Mouse (Mus musculus) liver, embryonic 14.5 days (tissue): ENCODE results near the gene Thsd4. TPM values are rescaled to one million over a fixed set of nuclear protein-coding genes. Genes with fewer than 3 reads are reported as not detected.
A peak's percentile ranks its signal among the peaks of the same experiment; 100 is the strongest.

Experiments
- ATAC-seq: fragments of 200-750 bp; cut with Nextera tagmentation; 2 replicates; pipeline ENCODE4 v1.8.0; 2017; ENCODE audit warnings: moderate number of reproducible peaks, mild to moderate bottlenecking, moderate library complexity; ENCODE audit not compliant: insufficient read depth
- DNase-seq, 3 experiments: peaks; one replicate each; pipeline ENCODE4 v3.0.0-alpha.2; 2012 to 2013; ENCODE audit warnings: low read depth in 3 of 3, low spot score in 3 of 3
- H3K27ac ChIP-seq: fragments of 300-500 bp; sonication (generic); 2 replicates; pipeline ENCODE4 v1.5.1; 2014; ENCODE audit warnings: moderate library complexity, mild to moderate bottlenecking, control low read depth, inconsistent platforms
- H3K27me3 ChIP-seq: fragments of 300-500 bp; sonication (generic); 2 replicates; pipeline ENCODE4 v1.6.1; 2014; ENCODE audit warnings: mild to moderate bottlenecking, low read length, moderate library complexity; ENCODE audit not compliant: control insufficient read depth, insufficient read depth
- H3K36me3 ChIP-seq: fragments of 300-500 bp; sonication (generic); replicated peaks from 2 replicates; pipeline ENCODE4 v1.6.1; 2014; ENCODE audit warnings: low read depth; ENCODE audit not compliant: control insufficient read depth, insufficient read depth
- H3K4me1 ChIP-seq, 2 experiments: fragments of 200-500 bp in 1 of 2; fragments of 300-500 bp in 1 of 2; sonication (generic) in 1 of 2; replicated peaks; 2 replicates each; pipeline ENCODE4 v1.6.1; 2012 to 2014; ENCODE audit warnings: antibody characterized with exemption in 1 of 2, inconsistent platforms in 1 of 2, low read length in 1 of 2; ENCODE audit not compliant: control insufficient read depth in 2 of 2, insufficient read depth in 2 of 2
- H3K4me2 ChIP-seq: fragments of 300-500 bp; sonication (generic); 2 replicates; pipeline ENCODE4 v1.6.1; 2014; ENCODE audit warnings: low read depth, mild to moderate bottlenecking, control low read depth, moderate library complexity
- H3K4me3 ChIP-seq, 2 experiments: fragments of 200-500 bp in 1 of 2; fragments of 300-500 bp in 1 of 2; sonication (generic) in 1 of 2; 2 replicates each; pipeline ENCODE4 v1.5.1; 2012 to 2014; ENCODE audit warnings: low read depth in 2 of 2, low read length in 2 of 2, mild to moderate bottlenecking in 2 of 2, control low read depth in 1 of 2, inconsistent platforms in 1 of 2, moderate library complexity in 1 of 2; ENCODE audit not compliant: insufficient read depth in 1 of 2
- H3K9ac ChIP-seq: fragments of 300-500 bp; sonication (generic); replicated peaks from 2 replicates; pipeline ENCODE4 v1.6.1; 2014; ENCODE audit warnings: mild to moderate bottlenecking, control low read depth, moderate library complexity
- H3K9me3 ChIP-seq: fragments of 300-500 bp; sonication (generic); 2 replicates; pipeline ENCODE4 v1.6.1; 2016; ENCODE audit warnings: low read length, mixed read lengths; ENCODE audit not compliant: control insufficient read depth
- CTCF ChIP-seq: IDR thresholded peaks from 2 replicates; pipeline ENCODE4 v1.5.1; 2016; ENCODE audit warnings: antibody characterized with exemption, low read depth, control low read depth
- EP300 ChIP-seq: IDR thresholded peaks from 2 replicates; pipeline ENCODE4 v1.6.1; 2016; ENCODE audit warnings: antibody characterized with exemption, low read depth
- WGBS: fragments of 180-500 bp; shearing (Covaris S2); extraction: QIAGEN DNeasy Blood & Tissue Kit; methylation state at CpG from one replicate; pipeline ENCODE4 v1.1.7; 2014; ENCODE audit not compliant: insufficient replicate concordance; 5-methylcytosine and 5-hydroxymethylcytosine counted together
- polyA plus RNA-seq, 2 experiments: library from polyadenylated mRNA; depleted of rRNA in 1 of 2; stranded (reverse) in 1 of 2; unstranded in 1 of 2; fragments of >200 nt; fragmentation: Nextera tagmentation in 1 of 2; extraction: Ambion mirVana in 1 of 2; gene quantifications; 2 replicates each; pipeline versions ENCODE4 v1.2.1 to v1.2.3; 2012 to 2014

Gene Thsd4
- polyA plus RNA-seq, 2 experiments = 0.43 to 0.48 TPM

- DNase-seq = peak in 2 of 3 experiments; percentile 20 to 29
- H3K27me3 ChIP-seq = no peaks in the 10 kb centered on the region
These were observed 532.0 kb downstream of the Thsd4 start for GRCm38 (mm10) chr9:59989864-59990263.

GRCm38 (mm10) chr9:59985900-59986572, 535.8 kb downstream of the Thsd4 start:
- H3K4me2 ChIP-seq = no peak overlapping the region
- H3K27ac ChIP-seq = no peak overlapping the region
- no peak overlapping the region for H3K9ac ChIP-seq
- TF ChIP-seq EP300 (no peak), CTCF (no peak)
- no peak overlapping the region for H3K4me3 ChIP-seq
- no peak for ATAC-seq
- no peak for DNase-seq
- no peaks in the 10 kb centered on the region for H3K27me3 ChIP-seq
- no peaks in the 10 kb centered on the region for H3K4me1 ChIP-seq
- no peaks in the 10 kb centered on the region for H3K36me3 ChIP-seq
- WGBS = 61% methylated on average over 3 of the region's 3 CpGs
- no peaks in the 10 kb centered on the region for H3K9me3 ChIP-seq

More at GRCm38 (mm10) chr9:59989864-59990263, 532.0 kb downstream of the Thsd4 start:
- no peak overlapping the region for H3K4me3 ChIP-seq
- ATAC-seq = no peak
- 2% methylated on average over 1 of the region's 1 CpGs for WGBS
- no peak overlapping the region for H3K4me2 ChIP-seq
- no peak overlapping the region for H3K9ac ChIP-seq
- H3K36me3 ChIP-seq = no peaks in the 10 kb centered on the region
- TF ChIP-seq EP300 (no peak), CTCF (peak; percentile 72)
- H3K4me1 ChIP-seq = no peaks in the 10 kb centered on the region
- no peak overlapping the region for H3K27ac ChIP-seq
- H3K9me3 ChIP-seq = no peaks in the 10 kb centered on the region

- no peak for TF ChIP-seq EP300
- no peak for TF ChIP-seq CTCF
- Histone ChIP-seq H3K27me3 (no peaks in the 10 kb centered on the region), H3K4me3 (no peak overlapping the region), H3K27ac (no peak overlapping the region), H3K9me3 (no peaks in the 10 kb centered on the region), H3K4me2 (no peak overlapping the region), H3K9ac (no peak overlapping the region), H3K4me1 (no peaks in the 10 kb centered on the region), H3K36me3 (no peaks in the 10 kb centered on the region)
- DNase-seq (no peak), ATAC-seq (no peak)
- WGBS = 59% methylated on average over 2 of the region's 2 CpGs
These were observed 540.7 kb downstream of the Thsd4 start for GRCm38 (mm10) chr9:59981116-59981515.

- ATAC-seq = no peak
- H3K4me2 ChIP-seq = no peak overlapping the region
- no peaks in the 10 kb centered on the region for H3K27me3 ChIP-seq
- H3K4me3 ChIP-seq = no peak overlapping the region
- no peak overlapping the region for H3K27ac ChIP-seq
- H3K9me3 ChIP-seq = no peaks in the 10 kb centered on the region
- TF ChIP-seq EP300 = no peak
- no peak for TF ChIP-seq CTCF
- H3K4me1 ChIP-seq = no peaks in the 10 kb centered on the region
- no peaks in the 10 kb centered on the region for H3K36me3 ChIP-seq
- WGBS = 50% methylated on average over 4 of the region's 4 CpGs
- DNase-seq = no peak
- H3K9ac ChIP-seq = no peak overlapping the region
These were observed 550.6 kb downstream of the Thsd4 start for GRCm38 (mm10) chr9:59971263-59971662.

- Histone ChIP-seq H3K9me3 (no peaks in the 10 kb centered on the region), H3K4me2 (no peak overlapping the region), H3K9ac (no peak overlapping the region), H3K27ac (no peak overlapping the region), H3K4me1 (no peaks in the 10 kb centered on the region), H3K4me3 (no peak overlapping the region), H3K27me3 (no peaks in the 10 kb centered on the region), H3K36me3 (no peaks in the 10 kb centered on the region)
- 20% methylated on average over 6 of the region's 6 CpGs for WGBS
- ATAC-seq (no peak), DNase-seq (peak; percentile 11 to 22 (median 18))
- TF ChIP-seq CTCF (peak; percentile 81), EP300 (no peak)
These were observed 552.5 kb downstream of the Thsd4 start for GRCm38 (mm10) chr9:59969383-59969782.
